Mouse (Mus musculus): ENCODE results near the gene Spta1.

GRCm38 (mm10) chr1:174270643-174271042 lies 98.1 kb downstream of the Spta1 start:
- TF ChIP-seq CTCF (IDR thresholded peaks at IDR 0.05) (no peak), EP300 (IDR thresholded peaks at IDR 0.05) (no peak)
